Mouse (Mus musculus): Measurements from ENCODE around the gene Ifit1bl1. TPM values are rescaled to one million over a fixed set of nuclear protein-coding genes. Genes with fewer than 3 reads are reported as not detected.
A peak's percentile ranks its signal among the peaks of the same experiment; 100 is the strongest.

The Ifit1bl1 gene
- polyA plus RNA-seq, 1 experiment = 2.9 TPM

DNA sequence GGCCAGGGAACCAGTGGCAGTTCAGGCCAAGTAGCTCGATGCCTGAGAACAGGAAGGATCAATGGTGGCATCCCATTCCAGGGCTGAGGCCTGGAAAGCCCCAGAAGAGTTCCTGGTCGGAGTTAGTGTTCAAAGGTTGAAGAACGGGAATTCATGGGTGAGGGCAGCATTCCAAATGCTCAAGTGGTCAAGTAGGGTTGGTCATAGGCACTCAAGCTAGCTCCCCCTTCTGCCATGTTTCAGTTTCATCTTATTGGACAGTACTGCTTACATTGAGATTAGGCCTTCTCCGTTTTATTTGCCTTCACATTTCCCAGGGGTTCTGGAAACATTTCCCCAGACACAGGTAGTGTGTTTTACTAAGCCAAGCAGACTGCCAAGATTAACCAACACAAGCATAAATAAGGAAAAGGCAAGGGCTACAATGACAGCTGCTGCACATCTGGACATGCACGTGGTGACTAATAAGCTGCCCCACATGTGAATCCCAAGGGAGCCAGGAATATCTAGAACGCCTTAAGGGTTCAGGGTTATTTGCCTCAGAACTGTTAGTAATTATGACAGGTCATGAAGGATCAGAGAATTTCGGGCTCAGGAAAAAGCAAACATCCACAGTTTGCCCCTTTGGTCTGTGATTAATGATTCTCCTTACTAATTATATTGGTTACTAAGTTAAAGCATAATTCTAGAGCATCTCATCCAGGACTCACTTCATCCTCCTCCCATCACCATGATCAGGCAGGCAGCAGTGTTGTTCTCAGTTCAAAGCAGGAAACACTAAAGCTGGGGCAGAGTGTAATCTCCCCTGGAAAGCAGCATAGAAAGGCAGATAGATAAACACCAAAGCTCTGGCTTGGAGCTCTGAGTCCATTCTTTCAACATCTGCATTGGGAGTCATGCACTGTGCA, 32.5 kb downstream of the Ifit1bl1 start:
- H3K27ac ChIP-seq (ENCODE audit: insufficient read depth, low read length) = no peak overlapping the region
- TF ChIP-seq CTCF (IDR thresholded peaks at IDR 0.05; ENCODE audit: extremely low read depth, insufficient read depth, low read length) (no peak), POLR2A (IDR thresholded peaks at IDR 0.05; ENCODE audit: extremely low read depth, insufficient read depth, low read length) (no peak)

GRCm38 (mm10) chr19:34566178-34566784, 35.5 kb downstream of the Ifit1bl1 start:
- TF ChIP-seq CTCF (IDR thresholded peaks at IDR 0.05; ENCODE audit: extremely low read depth, insufficient read depth, low read length) (no peak), POLR2A (IDR thresholded peaks at IDR 0.05; ENCODE audit: extremely low read depth, insufficient read depth, low read length) (no peak)
- Histone ChIP-seq H3K4me1 (ENCODE audit: control insufficient read depth, insufficient read depth, low read length) (no peaks in the 10 kb centered on the region; the same call in 1 of the 2 replicates), H3K4me3 (ENCODE audit: insufficient read depth, low read length) (no peak overlapping the region), H3K27ac (ENCODE audit: insufficient read depth, low read length) (no peak overlapping the region)

More for the DNA sequence above, 32.5 kb downstream of the Ifit1bl1 start:
- H3K4me3 ChIP-seq (ENCODE audit: insufficient read depth, low read length) = no peak overlapping the region
- no peaks in the 10 kb centered on the region; the same call in 1 of the 2 replicates for H3K4me1 ChIP-seq (ENCODE audit: control insufficient read depth, insufficient read depth, low read length)

GRCm38 (mm10) chr19:34562556-34562955, 39.2 kb downstream of the Ifit1bl1 start:
- Histone ChIP-seq H3K4me1 (ENCODE audit: control insufficient read depth, insufficient read depth, low read length) (no peaks in the 10 kb centered on the region), H3K4me3 (ENCODE audit: insufficient read depth, low read length) (no peak overlapping the region), H3K27ac (ENCODE audit: insufficient read depth, low read length) (no peak overlapping the region)
- TF ChIP-seq POLR2A (IDR thresholded peaks at IDR 0.05; ENCODE audit: extremely low read depth, insufficient read depth, low read length) (no peak), CTCF (IDR thresholded peaks at IDR 0.05; ENCODE audit: extremely low read depth, insufficient read depth, low read length) (no peak)

GRCm38 (mm10) chr19:34556621-34557020, 45.1 kb downstream of the Ifit1bl1 start:
- H3K4me1 ChIP-seq (ENCODE audit: control insufficient read depth, insufficient read depth, low read length) = peaks cover 3% of the 10 kb centered on the region

GRCm38 (mm10) chr19:34554061-34554460, 47.7 kb downstream of the Ifit1bl1 start:
- H3K27ac ChIP-seq (ENCODE audit: insufficient read depth, low read length) = no peak overlapping the region
- no peak overlapping the region for H3K4me3 ChIP-seq (ENCODE audit: insufficient read depth, low read length)
- H3K4me1 ChIP-seq (ENCODE audit: control insufficient read depth, insufficient read depth, low read length) = peaks cover 3% of the 10 kb centered on the region
- TF ChIP-seq POLR2A (IDR thresholded peaks at IDR 0.05; ENCODE audit: extremely low read depth, insufficient read depth, low read length) (no peak), CTCF (IDR thresholded peaks at IDR 0.05; ENCODE audit: extremely low read depth, insufficient read depth, low read length) (no peak)

More at GRCm38 (mm10) chr19:34556621-34557020, 45.1 kb downstream of the Ifit1bl1 start:
- TF ChIP-seq CTCF (IDR thresholded peaks at IDR 0.05; ENCODE audit: extremely low read depth, insufficient read depth, low read length) (no peak), POLR2A (IDR thresholded peaks at IDR 0.05; ENCODE audit: extremely low read depth, insufficient read depth, low read length) (no peak)
- Histone ChIP-seq H3K4me3 (ENCODE audit: insufficient read depth, low read length) (no peak overlapping the region), H3K27ac (ENCODE audit: insufficient read depth, low read length) (no peak overlapping the region)

- H3K27ac ChIP-seq (ENCODE audit: insufficient read depth, low read length) = no peak overlapping the region
- TF ChIP-seq POLR2A (IDR thresholded peaks at IDR 0.05; ENCODE audit: extremely low read depth, insufficient read depth, low read length) (no peak), CTCF (IDR thresholded peaks at IDR 0.05; ENCODE audit: extremely low read depth, insufficient read depth, low read length) (no peak)
- no peak overlapping the region for H3K4me3 ChIP-seq (ENCODE audit: insufficient read depth, low read length)
- H3K4me1 ChIP-seq (ENCODE audit: control insufficient read depth, insufficient read depth, low read length) = peaks cover 3% of the 10 kb centered on the region
Measured at GRCm38 (mm10) chr19:34553522-34553921, 48.2 kb downstream of the Ifit1bl1 start.

DNA sequence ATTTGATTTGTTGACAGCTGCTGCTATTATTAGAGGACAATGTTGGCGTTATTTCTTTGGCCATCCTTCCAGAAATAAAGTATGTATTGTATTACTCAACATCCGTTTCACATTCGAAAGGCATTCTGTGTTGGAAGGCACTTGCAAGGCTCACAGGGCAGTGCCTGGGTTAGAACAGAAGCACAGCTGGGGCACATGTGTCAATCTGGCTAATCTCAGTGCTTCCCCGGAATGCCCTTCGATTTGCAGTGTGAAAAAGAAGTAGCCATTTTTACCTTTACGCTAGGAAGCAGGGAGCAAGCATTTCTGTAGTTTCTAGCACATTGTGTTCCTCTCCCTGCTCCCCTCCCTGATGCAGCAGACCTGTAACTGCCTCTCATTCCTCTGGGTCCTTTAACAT, 48.7 kb downstream of the Ifit1bl1 start:
- TF ChIP-seq POLR2A (IDR thresholded peaks at IDR 0.05; ENCODE audit: extremely low read depth, insufficient read depth, low read length) = no peak
- H3K27ac ChIP-seq (ENCODE audit: insufficient read depth, low read length) = peak overlapping the region; percentile 78; the same call in 1 of the 2 replicates
- H3K4me3 ChIP-seq (ENCODE audit: insufficient read depth, low read length) = no peak overlapping the region

GRCm38 (mm10) chr19:34551981-34552380, 49.8 kb downstream of the Ifit1bl1 start:
- no peak overlapping the region for H3K4me3 ChIP-seq (ENCODE audit: insufficient read depth, low read length)

More for the DNA sequence above, 48.7 kb downstream of the Ifit1bl1 start:
- peaks cover 3% of the 10 kb centered on the region for H3K4me1 ChIP-seq (ENCODE audit: control insufficient read depth, insufficient read depth, low read length)

GRCm38 (mm10) chr19:34550534-34551223, 51.1 kb downstream of the Ifit1bl1 start, which contains the start of gene Ifit2:
TSS of gene Ifit2 (plus strand) at chr19:34550694.
- TF ChIP-seq CTCF (IDR thresholded peaks at IDR 0.05; ENCODE audit: extremely low read depth, insufficient read depth, low read length) = peak; percentile 56
- TF ChIP-seq POLR2A (IDR thresholded peaks at IDR 0.05; ENCODE audit: extremely low read depth, insufficient read depth, low read length) = 0 out of 2 replicates have a peak, but pooled peaks have one; percentile 31
- Histone ChIP-seq H3K4me1 (ENCODE audit: control insufficient read depth, insufficient read depth, low read length) (peaks cover 3% of the 10 kb centered on the region), H3K27ac (ENCODE audit: insufficient read depth, low read length) (no peak within 1 kb of the TSS), H3K4me3 (ENCODE audit: insufficient read depth, low read length) (peak within 1 kb of the TSS; percentile 59)

More at GRCm38 (mm10) chr19:34551981-34552380, 49.8 kb downstream of the Ifit1bl1 start:
- peaks cover 3% of the 10 kb centered on the region for H3K4me1 ChIP-seq (ENCODE audit: control insufficient read depth, insufficient read depth, low read length)
- no peak overlapping the region for H3K27ac ChIP-seq (ENCODE audit: insufficient read depth, low read length)
- TF ChIP-seq CTCF (IDR thresholded peaks at IDR 0.05; ENCODE audit: extremely low read depth, insufficient read depth, low read length) = no peak
- no peak for TF ChIP-seq POLR2A (IDR thresholded peaks at IDR 0.05; ENCODE audit: extremely low read depth, insufficient read depth, low read length)

Measured in cortical plate, adult 2 months (tissue).